Mouse (Mus musculus): ENCODE results near the gene Arl15. TPM values are rescaled to one million over a fixed set of nuclear protein-coding genes. Genes with fewer than 3 reads are reported as not detected.

The Arl15 gene
- polyA plus RNA-seq, 1 experiment from 2014 or later: 8.6 TPM

DNA sequence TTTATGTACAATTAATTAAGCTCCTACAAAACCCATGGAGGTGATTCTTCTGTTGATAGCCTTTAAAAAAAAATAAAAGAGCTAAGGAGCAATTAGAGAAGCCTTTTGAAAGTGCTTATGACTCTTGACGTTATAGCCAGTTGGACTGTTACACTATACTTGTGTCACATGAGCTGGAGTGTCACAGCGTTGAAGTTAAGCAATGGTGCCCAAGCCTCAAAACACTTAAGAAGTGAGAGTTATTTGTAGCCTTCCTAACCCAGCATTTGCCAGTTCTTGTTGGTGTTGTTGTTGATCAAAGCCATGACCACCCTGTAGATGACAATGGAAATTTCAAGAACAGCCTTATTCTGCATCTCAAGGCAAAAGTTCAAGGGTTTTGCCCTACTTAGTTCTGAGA lies 198.8 kb downstream of the Arl15 start:
- H3K27ac ChIP-seq (ENCODE audit: low read depth): no peak overlapping the region
- WGBS: 90% methylated on average over 2 of the region's 2 CpGs
- H3K4me2 ChIP-seq (ENCODE audit: low read length): no peak overlapping the region
- no peak overlapping the region for H3K4me3 ChIP-seq (ENCODE audit: low read depth, low read length)
- no peaks in the 10 kb centered on the region for H3K9me3 ChIP-seq (ENCODE audit: control insufficient read depth, low read length)
- H3K9ac ChIP-seq (ENCODE audit: low read length): no peak overlapping the region
- H3K36me3 ChIP-seq (ENCODE audit: control insufficient read depth, insufficient read depth, low read length): no peaks in the 10 kb centered on the region
- no peaks in the 10 kb centered on the region for H3K27me3 ChIP-seq (replicated peaks; ENCODE audit: control insufficient read depth, insufficient read depth, low read length)
- no peaks in the 10 kb centered on the region for H3K4me1 ChIP-seq (replicated peaks; ENCODE audit: control insufficient read depth, insufficient read depth, low read length)
- DNase-seq (ENCODE audit: low spot score) (peak; percentile 37), ATAC-seq (replicated peaks; ENCODE audit: low FRiP score, low TSS enrichment, low read depth) (no peak)

DNA sequence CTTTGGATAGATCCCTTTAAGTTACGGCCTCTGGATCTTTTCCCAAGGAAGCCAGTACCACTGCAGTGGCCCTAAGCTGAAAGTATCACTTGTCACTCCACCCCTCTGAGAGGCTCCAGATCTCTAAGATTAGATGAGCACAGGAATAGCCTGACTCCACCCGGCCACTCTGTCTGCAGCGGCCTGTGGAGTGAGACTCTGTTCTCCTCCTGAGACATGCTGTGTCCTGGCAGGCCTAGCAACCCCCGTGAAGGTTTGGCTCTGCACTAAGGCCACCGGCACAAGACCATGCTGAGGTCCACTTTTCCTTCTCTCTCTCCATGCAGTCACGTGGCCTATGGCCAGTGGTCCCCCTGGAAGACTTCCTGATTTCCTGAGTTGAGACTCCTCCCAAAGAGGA lies 200.3 kb downstream of the Arl15 start:
- no peaks in the 10 kb centered on the region for H3K9me3 ChIP-seq (ENCODE audit: control insufficient read depth, low read length)
- no peak overlapping the region for H3K9ac ChIP-seq (ENCODE audit: low read length)
- no peak overlapping the region for H3K4me2 ChIP-seq (ENCODE audit: low read length)
- DNase-seq (ENCODE audit: low spot score): peak; percentile 35
- no peak overlapping the region for H3K27ac ChIP-seq (ENCODE audit: low read depth)
- H3K27me3 ChIP-seq (replicated peaks; ENCODE audit: control insufficient read depth, insufficient read depth, low read length): no peaks in the 10 kb centered on the region
- H3K4me1 ChIP-seq (replicated peaks; ENCODE audit: control insufficient read depth, insufficient read depth, low read length): no peaks in the 10 kb centered on the region
- H3K4me3 ChIP-seq (ENCODE audit: low read depth, low read length): no peak overlapping the region
- 80% methylated on average over 6 of the region's 6 CpGs for WGBS
- ATAC-seq (replicated peaks; ENCODE audit: low FRiP score, low TSS enrichment, low read depth): no peak
- no peaks in the 10 kb centered on the region for H3K36me3 ChIP-seq (ENCODE audit: control insufficient read depth, insufficient read depth, low read length)

DNA sequence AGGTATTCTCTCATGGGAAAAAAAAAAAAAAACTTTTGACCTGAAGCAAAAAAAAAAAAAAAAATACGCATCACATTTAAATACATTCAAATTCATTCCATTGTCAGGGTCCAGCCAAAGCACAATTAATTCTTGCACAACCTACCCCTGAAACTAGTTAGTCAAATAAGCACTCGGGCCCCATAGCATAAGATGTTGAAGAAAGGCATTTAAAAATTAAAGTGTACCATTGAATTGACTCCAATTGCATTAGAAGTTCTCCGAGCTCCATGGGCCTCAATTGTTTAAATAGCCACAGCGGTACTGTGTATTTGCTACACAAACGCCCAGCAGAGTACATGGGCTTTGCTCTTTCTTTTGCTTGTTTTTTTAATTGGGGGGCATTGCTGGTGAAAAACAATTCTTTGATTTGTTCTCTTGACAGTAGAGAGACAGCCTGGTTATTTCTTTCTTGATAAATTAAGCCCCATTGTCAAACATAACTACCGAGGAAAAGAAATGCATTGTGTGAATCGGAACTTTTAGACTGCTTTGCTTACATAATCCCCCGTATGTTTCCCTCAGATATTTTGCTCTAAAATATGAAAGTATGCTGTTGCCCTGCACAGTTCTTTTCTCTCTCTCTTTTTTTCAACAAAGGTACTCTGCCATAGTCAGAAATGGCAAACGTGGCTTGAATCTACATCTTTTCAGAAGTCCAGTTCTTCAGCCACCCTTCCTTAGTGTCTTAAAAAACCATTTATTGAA lies 201.4 kb downstream of the Arl15 start:
- no peaks in the 10 kb centered on the region for H3K36me3 ChIP-seq (ENCODE audit: control insufficient read depth, insufficient read depth, low read length)
- no peak for ATAC-seq (replicated peaks; ENCODE audit: low FRiP score, low TSS enrichment, low read depth)
- no peak overlapping the region for H3K9ac ChIP-seq (ENCODE audit: low read length)
- H3K4me3 ChIP-seq (ENCODE audit: low read depth, low read length): no peak overlapping the region
- no peaks in the 10 kb centered on the region for H3K9me3 ChIP-seq (ENCODE audit: control insufficient read depth, low read length)
- no peaks in the 10 kb centered on the region for H3K4me1 ChIP-seq (replicated peaks; ENCODE audit: control insufficient read depth, insufficient read depth, low read length)
- H3K4me2 ChIP-seq (ENCODE audit: low read length): no peak overlapping the region
- H3K27ac ChIP-seq (ENCODE audit: low read depth): no peak overlapping the region
- WGBS: 58% methylated on average over 9 of the region's 9 CpGs
- no peak for DNase-seq (ENCODE audit: low spot score)
- H3K27me3 ChIP-seq (replicated peaks; ENCODE audit: control insufficient read depth, insufficient read depth, low read length): no peaks in the 10 kb centered on the region

DNA sequence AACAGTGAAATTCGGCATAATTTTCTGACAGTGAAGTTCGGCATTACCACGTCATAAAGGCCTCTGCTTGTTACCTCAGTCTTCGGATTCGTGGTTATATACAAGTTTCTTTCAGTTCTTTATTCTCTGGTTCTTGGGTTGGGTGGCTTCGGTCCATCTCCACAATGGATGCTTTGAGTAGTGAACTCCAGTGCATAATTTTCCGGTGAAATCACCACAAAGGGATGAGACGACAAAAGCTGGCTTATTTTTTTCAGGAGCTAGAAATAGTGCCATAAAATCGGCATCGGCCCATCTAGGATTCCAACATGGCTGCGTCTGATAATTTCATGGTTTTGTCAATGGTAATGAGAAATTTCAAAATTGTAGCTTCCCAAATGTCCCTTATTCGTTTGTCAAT lies 204.5 kb downstream of the Arl15 start:
- Histone ChIP-seq H3K9me3 (ENCODE audit: control insufficient read depth, low read length) (no peaks in the 10 kb centered on the region), H3K27ac (ENCODE audit: low read depth) (no peak overlapping the region), H3K9ac (ENCODE audit: low read length) (no peak overlapping the region), H3K4me2 (ENCODE audit: low read length) (no peak overlapping the region), H3K4me1 (replicated peaks; ENCODE audit: control insufficient read depth, insufficient read depth, low read length) (peaks cover 5% of the 10 kb centered on the region), H3K36me3 (ENCODE audit: control insufficient read depth, insufficient read depth, low read length) (no peaks in the 10 kb centered on the region), H3K27me3 (replicated peaks; ENCODE audit: control insufficient read depth, insufficient read depth, low read length) (no peaks in the 10 kb centered on the region), H3K4me3 (ENCODE audit: low read depth, low read length) (no peak overlapping the region)
- peak; percentile 38 for DNase-seq (ENCODE audit: low spot score)
- WGBS: 88% methylated on average over 12 of the region's 12 CpGs
- ATAC-seq (replicated peaks; ENCODE audit: low FRiP score, low TSS enrichment, low read depth): no peak

- Histone ChIP-seq H3K4me3 (ENCODE audit: low read depth, low read length) (no peak overlapping the region), H3K4me2 (ENCODE audit: low read length) (no peak overlapping the region), H3K27ac (ENCODE audit: low read depth) (no peak overlapping the region), H3K9ac (ENCODE audit: low read length) (no peak overlapping the region), H3K9me3 (ENCODE audit: control insufficient read depth, low read length) (no peaks in the 10 kb centered on the region), H3K27me3 (replicated peaks; ENCODE audit: control insufficient read depth, insufficient read depth, low read length) (no peaks in the 10 kb centered on the region), H3K4me1 (replicated peaks; ENCODE audit: control insufficient read depth, insufficient read depth, low read length) (peaks cover 11% of the 10 kb centered on the region), H3K36me3 (ENCODE audit: control insufficient read depth, insufficient read depth, low read length) (no peaks in the 10 kb centered on the region)
- DNase-seq (ENCODE audit: low spot score) (no peak), ATAC-seq (replicated peaks; ENCODE audit: low FRiP score, low TSS enrichment, low read depth) (no peak)
- 58% methylated on average over 10 of the region's 10 CpGs for WGBS
These were observed 209.2 kb downstream of the Arl15 start for GRCm38 (mm10) chr13:114003463-114003862.

DNA sequence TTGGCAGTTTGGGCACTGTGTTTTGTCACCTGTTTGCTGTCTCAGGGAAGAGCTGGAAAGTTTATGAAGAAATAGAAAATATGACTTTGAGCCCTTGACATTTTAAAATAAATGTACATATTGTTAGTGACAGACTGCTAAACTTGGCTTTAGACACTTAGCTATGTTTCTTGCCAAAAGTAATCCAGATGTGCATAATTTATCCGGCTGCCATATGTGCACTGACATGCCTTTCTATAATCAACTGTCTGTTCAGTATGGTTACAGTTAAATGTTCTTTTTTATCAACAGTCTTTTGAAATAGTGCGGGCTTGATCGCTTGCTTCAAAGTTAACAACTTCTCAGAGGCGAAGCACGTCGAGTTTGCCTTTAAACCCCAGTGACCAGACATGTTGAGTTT lies 209.9 kb downstream of the Arl15 start:
- ATAC-seq (replicated peaks; ENCODE audit: low FRiP score, low TSS enrichment, low read depth): no peak
- WGBS: 46% methylated on average over 6 of the region's 6 CpGs

DNA sequence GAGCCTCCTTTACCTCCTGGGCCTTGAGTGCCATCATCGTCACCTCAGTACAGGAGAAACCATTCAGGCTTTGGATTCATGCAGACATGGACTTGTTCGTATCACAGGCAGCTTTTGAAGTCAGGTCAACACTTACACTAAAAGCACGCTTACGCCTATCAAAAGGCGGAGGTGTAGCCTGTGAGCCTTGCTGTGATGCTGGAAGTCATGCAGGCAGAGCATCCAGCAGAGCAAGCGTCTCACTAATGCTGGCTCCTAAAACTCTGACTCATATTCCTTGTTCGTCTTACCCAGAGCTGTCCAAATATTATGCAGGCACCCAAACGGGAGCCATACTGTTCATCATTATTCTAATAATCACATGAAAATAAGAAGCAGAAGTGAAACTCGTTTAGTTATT lies 215.5 kb downstream of the Arl15 start:
- H3K9ac ChIP-seq (ENCODE audit: low read length): no peak overlapping the region
- WGBS: 84% methylated on average over 9 of the region's 9 CpGs
- H3K27ac ChIP-seq (ENCODE audit: low read depth): no peak overlapping the region
- ATAC-seq (replicated peaks; ENCODE audit: low FRiP score, low TSS enrichment, low read depth) (no peak), DNase-seq (ENCODE audit: low spot score) (no peak)
- H3K27me3 ChIP-seq (replicated peaks; ENCODE audit: control insufficient read depth, insufficient read depth, low read length): no peaks in the 10 kb centered on the region
- H3K9me3 ChIP-seq (ENCODE audit: control insufficient read depth, low read length): no peaks in the 10 kb centered on the region
- no peak overlapping the region for H3K4me3 ChIP-seq (ENCODE audit: low read depth, low read length)
- no peaks in the 10 kb centered on the region for H3K4me1 ChIP-seq (replicated peaks; ENCODE audit: control insufficient read depth, insufficient read depth, low read length)
- H3K36me3 ChIP-seq (ENCODE audit: control insufficient read depth, insufficient read depth, low read length): no peaks in the 10 kb centered on the region
- no peak overlapping the region for H3K4me2 ChIP-seq (ENCODE audit: low read length)

More for the DNA sequence above, 209.9 kb downstream of the Arl15 start:
- no peak for DNase-seq (ENCODE audit: low spot score)
- H3K27me3 ChIP-seq (replicated peaks; ENCODE audit: control insufficient read depth, insufficient read depth, low read length): no peaks in the 10 kb centered on the region
- H3K9ac ChIP-seq (ENCODE audit: low read length): no peak overlapping the region
- H3K27ac ChIP-seq (ENCODE audit: low read depth): no peak overlapping the region; the same call in 1 of the 2 replicates
- H3K4me3 ChIP-seq (ENCODE audit: low read depth, low read length): no peak overlapping the region
- no peaks in the 10 kb centered on the region for H3K36me3 ChIP-seq (ENCODE audit: control insufficient read depth, insufficient read depth, low read length)
- H3K9me3 ChIP-seq (ENCODE audit: control insufficient read depth, low read length): no peaks in the 10 kb centered on the region
- peaks cover 11% of the 10 kb centered on the region for H3K4me1 ChIP-seq (replicated peaks; ENCODE audit: control insufficient read depth, insufficient read depth, low read length)
- H3K4me2 ChIP-seq (ENCODE audit: low read length): no peak overlapping the region

DNA sequence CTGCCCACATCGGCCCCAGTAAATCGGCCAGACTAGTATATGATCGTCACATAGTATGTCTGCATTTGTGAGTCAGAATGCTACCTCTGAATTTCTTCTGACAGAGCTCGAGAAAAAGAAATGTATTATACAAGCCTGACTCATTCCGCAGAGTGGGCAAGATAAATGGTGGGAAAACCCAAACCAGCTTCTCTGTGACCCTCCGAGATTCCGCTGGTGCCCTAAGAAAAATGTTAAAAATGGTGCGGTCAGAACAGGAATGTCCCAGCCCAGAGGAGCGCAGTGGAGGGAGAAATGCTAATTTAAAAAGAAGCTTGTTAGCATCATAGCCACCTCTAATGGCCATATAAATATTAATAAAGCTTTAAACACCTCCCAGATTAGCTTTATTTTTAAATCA lies 216.2 kb downstream of the Arl15 start:
- H3K36me3 ChIP-seq (ENCODE audit: control insufficient read depth, insufficient read depth, low read length): no peaks in the 10 kb centered on the region
- no peaks in the 10 kb centered on the region for H3K9me3 ChIP-seq (ENCODE audit: control insufficient read depth, low read length)
- no peaks in the 10 kb centered on the region for H3K4me1 ChIP-seq (replicated peaks; ENCODE audit: control insufficient read depth, insufficient read depth, low read length)
- H3K4me2 ChIP-seq (ENCODE audit: low read length): no peak overlapping the region
- ATAC-seq (replicated peaks; ENCODE audit: low FRiP score, low TSS enrichment, low read depth) (no peak), DNase-seq (ENCODE audit: low spot score) (no peak)
- H3K9ac ChIP-seq (ENCODE audit: low read length): no peak overlapping the region
- H3K4me3 ChIP-seq (ENCODE audit: low read depth, low read length): no peak overlapping the region
- no peak overlapping the region for H3K27ac ChIP-seq (ENCODE audit: low read depth)
- no peaks in the 10 kb centered on the region for H3K27me3 ChIP-seq (replicated peaks; ENCODE audit: control insufficient read depth, insufficient read depth, low read length)
- 81% methylated on average over 9 of the region's 9 CpGs for whole genome bisulfite sequencing

GRCm38 (mm10) chr13:114011019-114011418 lies 216.7 kb downstream of the Arl15 start:
- H3K4me2 ChIP-seq (ENCODE audit: low read length): no peak overlapping the region
- H3K36me3 ChIP-seq (ENCODE audit: control insufficient read depth, insufficient read depth, low read length): no peaks in the 10 kb centered on the region
- 73% methylated on average over 12 of the region's 12 CpGs for WGBS
- H3K4me1 ChIP-seq (replicated peaks; ENCODE audit: control insufficient read depth, insufficient read depth, low read length): no peaks in the 10 kb centered on the region
- DNase-seq (ENCODE audit: low spot score): no peak
- H3K27ac ChIP-seq (ENCODE audit: low read depth): no peak overlapping the region
- no peak overlapping the region for H3K9ac ChIP-seq (ENCODE audit: low read length)
- no peaks in the 10 kb centered on the region for H3K9me3 ChIP-seq (ENCODE audit: control insufficient read depth, low read length)
- ATAC-seq (replicated peaks; ENCODE audit: low FRiP score, low TSS enrichment, low read depth): no peak
- H3K4me3 ChIP-seq (ENCODE audit: low read depth, low read length): no peak overlapping the region
- H3K27me3 ChIP-seq (replicated peaks; ENCODE audit: control insufficient read depth, insufficient read depth, low read length): no peaks in the 10 kb centered on the region

All from intestine, embryonic 14.5 days (tissue).